Mouse (Mus musculus) liver, adult (tissue): ENCODE measurements around the gene Grk5.
A peak's percentile ranks its signal among the peaks of the same experiment; 100 is the strongest.

ENCODE experiments used
- GATA4 ChIP-seq: IDR thresholded peaks from 2 replicates; pipeline ENCODE4 v1.6.1; 2014; ENCODE audit warnings: mild to moderate bottlenecking, low read length; ENCODE audit not compliant: insufficient replicate concordance

Gene Grk5

DNA sequence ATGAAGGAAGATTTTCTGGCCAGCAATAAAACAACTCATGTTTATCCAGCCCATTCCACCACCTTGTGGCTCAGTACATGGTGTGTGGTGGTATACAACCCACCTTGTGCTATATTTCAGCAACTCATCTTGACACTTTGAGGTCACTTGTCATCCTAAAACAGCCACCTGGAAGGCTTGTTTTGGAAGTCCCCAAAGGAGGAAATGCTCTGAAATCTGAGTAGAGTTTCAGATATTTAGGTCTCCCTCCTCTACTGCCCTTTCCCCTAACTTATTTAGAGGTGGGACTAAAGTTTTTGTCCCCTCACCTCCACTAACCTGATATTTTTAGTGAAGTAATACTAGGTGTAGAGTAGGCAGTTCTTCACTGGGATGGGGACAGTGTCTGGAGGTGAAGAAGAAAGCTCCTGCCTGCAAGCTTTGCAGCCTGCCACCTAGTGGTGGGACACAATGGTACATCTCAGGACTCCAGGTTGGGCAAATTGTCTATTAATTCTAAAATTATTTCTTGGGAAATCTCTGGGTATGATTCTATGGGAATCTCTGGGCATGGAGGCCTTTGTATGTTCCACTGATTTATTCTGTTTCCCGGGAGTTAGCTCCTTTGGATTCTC lies 2.5 kb downstream of the Grk5 start:
- no peak for TF ChIP-seq GATA4

DNA sequence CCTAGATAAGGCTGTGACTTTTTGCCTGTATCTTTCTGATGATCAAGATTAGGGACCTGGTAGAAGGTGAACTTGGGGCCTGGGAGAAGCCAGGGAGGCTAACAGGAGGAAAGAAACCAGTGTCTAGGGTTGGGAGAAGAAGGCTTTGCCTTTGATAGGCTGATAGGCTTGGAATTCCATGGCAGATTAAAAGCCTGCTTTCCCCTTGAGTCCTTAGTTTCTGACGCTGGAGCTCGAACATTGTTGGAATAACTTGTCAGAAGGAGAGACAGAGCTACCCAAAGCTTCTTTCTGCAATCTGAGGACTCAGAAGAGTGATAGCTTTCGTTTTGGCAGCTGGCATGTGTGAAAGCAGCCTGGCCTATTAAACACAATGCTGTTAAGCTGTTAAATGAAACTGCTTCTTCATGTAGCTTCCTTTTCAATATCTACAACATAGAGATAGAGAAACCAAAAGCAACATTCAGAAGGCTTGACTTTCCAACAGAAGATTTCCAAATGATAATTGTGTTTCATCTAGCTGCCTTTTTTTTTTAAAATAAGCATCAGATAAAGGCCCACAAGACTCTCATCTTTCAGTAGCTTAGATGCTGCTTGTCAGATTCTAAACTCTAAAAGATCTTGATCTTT lies 5.8 kb downstream of the Grk5 start:
- no peak for TF ChIP-seq GATA4

GRCm38 (mm10) chr19:60903139-60903538 lies 13.6 kb downstream of the Grk5 start:
- no peak for TF ChIP-seq GATA4

- no peak for TF ChIP-seq GATA4
These were observed 14.4 kb downstream of the Grk5 start for GRCm38 (mm10) chr19:60903971-60904370.

GRCm38 (mm10) chr19:60905477-60905876 lies 15.9 kb downstream of the Grk5 start:
- TF ChIP-seq GATA4, result no peak

- no peak for TF ChIP-seq GATA4
These were observed 20.8 kb downstream of the Grk5 start for GRCm38 (mm10) chr19:60910304-60910703.

DNA sequence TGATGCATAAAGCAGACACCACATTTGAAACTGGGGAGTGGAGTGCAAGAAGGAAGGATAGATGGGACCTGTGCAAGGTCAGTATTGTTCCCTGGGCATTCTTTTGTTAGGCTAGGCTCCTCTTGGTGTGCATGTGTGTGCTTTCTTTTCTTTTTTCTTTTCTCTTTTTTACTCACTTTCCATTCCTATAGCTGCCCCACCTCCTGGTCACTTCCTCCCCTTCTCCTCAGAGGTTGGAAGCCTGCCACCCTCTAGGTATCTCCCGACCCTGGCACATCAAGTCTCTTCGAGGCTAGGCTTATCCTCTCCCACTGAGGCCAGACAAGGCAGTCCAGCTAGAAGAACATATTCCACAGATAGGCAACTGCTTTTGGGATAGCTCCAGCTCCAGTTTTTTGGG lies 22.1 kb downstream of the Grk5 start:
- no peak for TF ChIP-seq GATA4

DNA sequence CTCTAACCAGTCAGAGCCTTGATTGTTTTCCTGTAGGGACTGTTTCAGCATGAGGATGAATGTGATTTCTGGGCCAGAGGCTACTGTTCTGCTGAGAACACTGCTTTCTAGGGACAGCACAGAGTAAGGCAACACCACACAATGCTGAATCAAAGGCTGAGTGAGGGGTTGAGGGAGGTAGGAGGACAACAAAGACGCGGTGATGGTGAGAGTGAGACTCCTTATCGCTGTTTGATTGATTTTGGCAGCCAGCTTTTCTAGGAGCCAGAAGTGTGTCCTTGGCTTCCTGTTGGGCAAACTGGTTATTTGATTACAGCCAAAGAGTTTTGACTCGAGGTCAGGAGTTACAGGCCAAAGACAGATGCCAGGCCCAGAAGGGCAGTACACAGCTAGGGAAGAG lies 25.7 kb downstream of the Grk5 start:
- peak; percentile 36; the same call in 1 of the 2 replicates for TF ChIP-seq GATA4

DNA sequence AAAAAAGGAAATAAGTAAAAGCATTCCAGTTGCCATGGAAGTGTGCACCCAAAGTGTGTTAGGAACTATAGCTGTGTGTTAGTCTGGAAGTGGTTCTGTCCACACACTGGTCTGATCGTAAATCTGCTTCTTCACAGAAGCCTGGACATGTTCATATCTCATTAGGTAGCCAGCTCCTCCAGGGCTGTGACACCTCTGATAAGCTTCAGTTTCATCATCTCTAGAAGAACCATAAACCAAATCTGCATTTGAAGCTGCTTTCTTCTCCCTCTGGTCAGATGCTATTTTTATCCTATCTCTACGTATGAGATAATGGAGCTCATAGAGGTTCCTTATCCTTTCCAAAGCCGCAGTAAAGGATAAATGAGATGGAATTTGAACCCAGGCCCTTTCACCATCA lies 26.3 kb downstream of the Grk5 start:
- TF ChIP-seq GATA4, result no peak

GRCm38 (mm10) chr19:60916869-60917570 lies 27.5 kb downstream of the Grk5 start:
- TF ChIP-seq GATA4, result no peak

- TF ChIP-seq GATA4, result no peak
These were observed 45.5 kb downstream of the Grk5 start for GRCm38 (mm10) chr19:60935001-60935400.

GRCm38 (mm10) chr19:60939954-60940379 lies 50.4 kb downstream of the Grk5 start:
- TF ChIP-seq GATA4, result peak; percentile 49

DNA sequence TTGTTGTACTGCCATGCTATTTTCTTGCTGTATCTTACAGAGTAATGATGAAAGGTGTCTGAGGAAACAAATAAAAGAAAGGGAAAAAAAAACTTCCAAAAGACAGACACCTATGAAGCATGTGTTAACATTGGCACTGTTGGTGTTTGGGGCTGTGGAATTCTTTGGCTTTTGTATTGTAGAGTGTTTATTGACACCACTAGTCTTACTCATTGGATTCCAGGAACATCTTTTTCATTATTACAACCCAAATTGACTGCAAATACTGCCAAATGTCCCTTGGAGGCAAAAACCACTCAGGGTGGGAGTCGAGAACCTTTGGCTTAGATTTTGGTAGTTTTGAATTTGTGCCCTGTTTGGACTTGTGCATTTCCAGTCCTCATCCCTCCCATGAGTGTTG lies 51.3 kb downstream of the Grk5 start:
- TF ChIP-seq GATA4, result no peak

DNA sequence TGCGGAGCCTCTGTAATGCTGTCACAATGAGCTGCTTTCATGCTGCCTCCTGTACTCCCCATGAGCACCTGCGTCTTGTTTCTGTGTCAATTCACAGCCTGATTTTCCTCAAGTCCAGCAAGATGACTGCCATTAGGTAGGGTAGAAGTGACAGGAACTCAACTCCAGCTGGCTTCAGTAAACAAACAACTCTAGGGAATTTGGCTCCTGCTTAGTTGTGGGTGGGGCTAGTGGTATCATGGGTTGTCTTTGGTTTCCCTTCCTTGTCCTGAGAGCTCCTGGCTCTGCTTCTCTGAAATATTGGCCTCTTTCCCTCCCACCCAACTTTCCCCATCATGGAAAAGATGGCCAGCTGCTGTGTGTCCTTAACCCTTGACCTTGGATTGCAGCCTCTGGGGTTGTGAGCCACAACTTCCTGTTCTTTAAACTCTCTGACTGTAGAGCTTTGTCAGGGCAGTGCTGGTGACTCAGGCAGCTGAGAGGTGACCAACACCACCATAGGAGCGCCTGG lies 56.3 kb downstream of the Grk5 start:
- peak; percentile 13; the same call in 1 of the 2 replicates for TF ChIP-seq GATA4

DNA sequence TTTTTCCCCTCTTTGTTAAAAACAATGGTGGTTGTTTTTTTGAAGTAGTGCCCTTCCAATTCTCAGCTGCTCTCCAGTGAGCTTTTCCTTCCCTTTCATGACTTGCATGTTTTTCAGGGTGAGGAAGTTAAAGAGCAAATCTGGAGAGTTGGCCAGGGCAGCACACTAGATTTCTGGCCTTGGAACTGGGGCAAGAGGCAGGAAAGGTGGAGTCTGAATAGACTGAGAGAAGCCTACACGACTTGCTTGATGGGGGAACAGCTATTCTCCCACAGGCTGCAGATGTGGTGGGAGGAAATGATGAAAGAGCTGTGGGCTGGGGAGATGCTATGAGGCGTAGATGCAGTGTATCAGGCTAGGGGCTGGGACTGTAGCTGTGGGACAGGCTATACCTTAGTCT lies 57.1 kb downstream of the Grk5 start:
- no peak for TF ChIP-seq GATA4

GRCm38 (mm10) chr19:60948996-60949395 lies 59.4 kb downstream of the Grk5 start:
- TF ChIP-seq GATA4, result no peak
